Mouse (Mus musculus): ENCODE results near the gene Vrtn.

DNA sequence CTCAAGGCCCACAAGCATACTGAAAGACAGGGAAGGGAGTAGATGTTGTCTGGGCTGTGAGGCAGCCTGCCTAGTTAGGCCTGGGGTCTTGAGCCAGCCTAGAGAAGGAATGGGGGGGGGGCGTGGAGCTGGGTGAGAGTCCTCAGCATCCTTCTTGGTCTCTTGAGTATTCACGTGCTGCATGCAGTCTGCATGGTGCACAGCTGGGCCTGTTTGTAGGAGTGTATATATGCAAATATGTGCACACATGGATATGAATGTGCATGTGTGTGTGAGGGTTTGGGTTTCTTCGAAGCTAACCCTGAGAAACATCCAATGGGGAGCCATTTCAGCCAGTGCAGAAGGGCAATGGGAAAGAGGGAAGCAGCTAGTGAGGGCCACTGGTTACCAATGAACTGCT lies 35.2 kb downstream of the Vrtn start:
- TF ChIP-seq CTCF (IDR thresholded peaks at IDR 0.05) (no peak), EP300 (IDR thresholded peaks at IDR 0.05) (no peak)

Measured in lung, postnatal 0 days (tissue).